Mouse (Mus musculus) limb, embryonic 14.5 days (tissue): ENCODE data around the gene Dync1i1. TPM values are rescaled to one million over a fixed set of nuclear protein-coding genes. Genes with fewer than 3 reads are reported as not detected.

Experiments
- ATAC-seq: fragments of 200-750 bp; cut with Nextera tagmentation; 2 replicates; pipeline ENCODE4 v1.8.0; 2017; ENCODE audit warnings: low read depth, moderate number of reproducible peaks, moderate TSS enrichment; ENCODE audit not compliant: low FRiP score
- DNase-seq: peaks from one replicate; pipeline ENCODE4 v3.0.0-alpha.2; 2015; ENCODE audit warnings: low spot score
- H3K27ac ChIP-seq: fragments of 300-500 bp; sonication (generic); replicated peaks from 2 replicates; pipeline ENCODE4 v1.5.1; 2014; ENCODE audit warnings: low read depth, mild to moderate bottlenecking, low read length, moderate library complexity, mixed read lengths
- H3K27me3 ChIP-seq: fragments of 300-500 bp; sonication (generic); 2 replicates; pipeline ENCODE4 v1.6.1; 2014; ENCODE audit warnings: low read length, mixed read lengths; ENCODE audit not compliant: control insufficient read depth, insufficient read depth
- H3K36me3 ChIP-seq: fragments of 300-500 bp; sonication (generic); 2 replicates; pipeline ENCODE4 v1.6.1; 2014; ENCODE audit warnings: mild to moderate bottlenecking, low read length, moderate library complexity, mixed read lengths; ENCODE audit not compliant: control insufficient read depth, insufficient read depth
- H3K4me1 ChIP-seq: fragments of 300-500 bp; sonication (generic); 2 replicates; pipeline ENCODE4 v1.6.1; 2014; ENCODE audit warnings: antibody characterized with exemption, low read length, mixed read lengths; ENCODE audit not compliant: control insufficient read depth, insufficient read depth
- H3K4me2 ChIP-seq: fragments of 300-500 bp; sonication (generic); replicated peaks from 2 replicates; pipeline ENCODE4 v1.6.1; 2014; ENCODE audit warnings: low read depth, mild to moderate bottlenecking, low read length, moderate library complexity; ENCODE audit not compliant: severe bottlenecking
- H3K4me3 ChIP-seq: fragments of 300-500 bp; sonication (generic); replicated peaks from 2 replicates; pipeline ENCODE4 v1.5.1; 2014; ENCODE audit warnings: low read length
- H3K9ac ChIP-seq: fragments of 300-500 bp; sonication (generic); 2 replicates; pipeline ENCODE4 v1.6.1; 2014; ENCODE audit warnings: mild to moderate bottlenecking, low read depth, low read length, moderate library complexity; ENCODE audit not compliant: severe bottlenecking
- H3K9me3 ChIP-seq: fragments of 300-500 bp; sonication (generic); 2 replicates; pipeline ENCODE4 v1.6.1; 2016; ENCODE audit warnings: low read length; ENCODE audit not compliant: control insufficient read depth
- POLR2A ChIP-seq: fragments of 200-500 bp; IDR thresholded peaks from 2 replicates; pipeline ENCODE4 v1.8.0; 2012; ENCODE audit warnings: inconsistent platforms, mild to moderate bottlenecking, moderate library complexity, borderline replicate concordance; ENCODE audit not compliant: insufficient read depth, insufficient read length; ENCODE audit errors: extremely low read depth
- WGBS: fragments of 180-500 bp; shearing (Covaris S2); extraction: QIAGEN DNeasy Blood & Tissue Kit; methylation state at CpG from one replicate; pipeline ENCODE4 v1.1.7; 2014; 5-methylcytosine and 5-hydroxymethylcytosine counted together
- polyA plus RNA-seq, 2 experiments: library from polyadenylated mRNA; depleted of rRNA in 1 of 2; stranded (reverse) in 1 of 2; unstranded in 1 of 2; fragments of >200 nt; fragmentation: Nextera tagmentation in 1 of 2; extraction: Ambion mirVana in 1 of 2; gene quantifications; 2 replicates each; pipeline versions ENCODE4 v1.2.1 to v1.2.3; 2012 to 2014

The Dync1i1 gene
- polyA plus RNA-seq, 2 experiments: 10.0 to 12.4 TPM

GRCm38 (mm10) chr6:6075940-6076447 is 350.6 kb downstream of the Dync1i1 start:
- Histone ChIP-seq H3K36me3 (0 out of 2 replicates have a peak, but pooled peaks cover 2% of the 10 kb centered on the region), H3K27ac (no peak overlapping the region), H3K4me1 (no peaks in the 10 kb centered on the region), H3K27me3 (no peaks in the 10 kb centered on the region), H3K4me2 (no peak overlapping the region), H3K9ac (no peak overlapping the region), H3K4me3 (no peak overlapping the region), H3K9me3 (no peaks in the 10 kb centered on the region)
- no peak for TF ChIP-seq POLR2A
- WGBS: 91% methylated on average over 7 of the region's 7 CpGs
- no peak for DNase-seq
- ATAC-seq: no peak

- H3K27me3 ChIP-seq: no peaks in the 10 kb centered on the region
- H3K4me2 ChIP-seq: no peak overlapping the region
- no peaks in the 10 kb centered on the region for H3K4me1 ChIP-seq
- DNase-seq (no peak), ATAC-seq (no peak)
- no peaks in the 10 kb centered on the region for H3K9me3 ChIP-seq
- no peak overlapping the region for H3K9ac ChIP-seq
- no peak for TF ChIP-seq POLR2A
- H3K27ac ChIP-seq: no peak overlapping the region
- no peak overlapping the region for H3K4me3 ChIP-seq
- H3K36me3 ChIP-seq: no peaks in the 10 kb centered on the region
- 80% methylated on average over 4 of the region's 4 CpGs for WGBS
Measured at GRCm38 (mm10) chr6:6077234-6077633, 351.8 kb downstream of the Dync1i1 start.

Other genes starting within 250 kb of the Dync1i1 start
- gene Pdk4, start 229.3 kb upstream of the Dync1i1 start, polyA plus RNA-seq (2012; rRNA removed): 2.4 and 3.0 TPM in 2 replicates
- gene Pdk4, start 229.3 kb upstream of the Dync1i1 start, polyA plus RNA-seq (2014; fragmentation: Nextera tagmentation; extraction: Ambion mirVana): 2.0 and 3.3 TPM in 2 replicates